Mouse (Mus musculus): Measurements from ENCODE around the gene Hsp90ab1. TPM values are rescaled to one million over a fixed set of nuclear protein-coding genes. Genes with fewer than 3 reads are reported as not detected.

The Hsp90ab1 gene
- polyA plus RNA-seq, 1 experiment from 2014 or later: 1,787 TPM

Other genes starting within 250 kb of the Hsp90ab1 start
- gene Cdc5l, start 139.5 kb downstream of the Hsp90ab1 start, polyA plus RNA-seq (2014; fragmentation: Nextera tagmentation; extraction: Ambion mirVana): 85.3 and 88.3 TPM in 2 replicates
- gene Spats1, start 97.9 kb downstream of the Hsp90ab1 start, polyA plus RNA-seq (2014; fragmentation: Nextera tagmentation; extraction: Ambion mirVana): 1.0 and 1.2 TPM in 2 replicates
- gene Aars2, start 66.4 kb downstream of the Hsp90ab1 start, polyA plus RNA-seq (2014; fragmentation: Nextera tagmentation; extraction: Ambion mirVana): 24.6 and 25.2 TPM in 2 replicates
- gene Tcte1, start 49.8 kb downstream of the Hsp90ab1 start, polyA plus RNA-seq (2014; fragmentation: Nextera tagmentation; extraction: Ambion mirVana): 0.95 and 2.0 TPM in 2 replicates
- 8.2 and 9.1 TPM in 2 replicates for gene Tmem151b, start 23.6 kb downstream of the Hsp90ab1 start, polyA plus RNA-seq (2014; fragmentation: Nextera tagmentation; extraction: Ambion mirVana)
- gene Nfkbie, start 17.6 kb downstream of the Hsp90ab1 start, polyA plus RNA-seq (2014; fragmentation: Nextera tagmentation; extraction: Ambion mirVana): 5.9 and 6.0 TPM in 2 replicates
- gene Slc35b2, start 9.4 kb downstream of the Hsp90ab1 start, polyA plus RNA-seq (2014; fragmentation: Nextera tagmentation; extraction: Ambion mirVana): 103 and 105 TPM in 2 replicates
- 56.7 TPM in 2 replicates for gene Slc29a1, start 26.3 kb upstream of the Hsp90ab1 start, polyA plus RNA-seq (2014; fragmentation: Nextera tagmentation; extraction: Ambion mirVana)
- gene Mymx, start 28.8 kb upstream of the Hsp90ab1 start, polyA plus RNA-seq (2014; fragmentation: Nextera tagmentation; extraction: Ambion mirVana): not detected in 2 replicates
- gene Capn11, start 86.1 kb upstream of the Hsp90ab1 start, polyA plus RNA-seq (2014; fragmentation: Nextera tagmentation; extraction: Ambion mirVana): 0.44 and 0.69 TPM in 2 replicates
- gene Mrpl14, start 113.1 kb upstream of the Hsp90ab1 start, polyA plus RNA-seq (2014; fragmentation: Nextera tagmentation; extraction: Ambion mirVana): 107 and 108 TPM in 2 replicates
- gene Tmem63b, start 113.6 kb upstream of the Hsp90ab1 start, polyA plus RNA-seq (2014; fragmentation: Nextera tagmentation; extraction: Ambion mirVana): 49.8 and 54.5 TPM in 2 replicates
- 0.55 and 0.99 TPM in 2 replicates for gene 1600014C23Rik, start 160.6 kb upstream of the Hsp90ab1 start, polyA plus RNA-seq (2014; fragmentation: Nextera tagmentation; extraction: Ambion mirVana)

Data from forebrain, embryonic 11.5 days (tissue).